Mouse (Mus musculus): ENCODE measurements around the gene Pla2g3. TPM values are rescaled to one million over a fixed set of nuclear protein-coding genes. Genes with fewer than 3 reads are reported as not detected.
A peak's percentile ranks its signal among the peaks of the same experiment; 100 is the strongest.

The Pla2g3 gene
- total RNA-seq, 2 experiments from 2014 or later, result 2.6 to 3.2 TPM

DNA sequence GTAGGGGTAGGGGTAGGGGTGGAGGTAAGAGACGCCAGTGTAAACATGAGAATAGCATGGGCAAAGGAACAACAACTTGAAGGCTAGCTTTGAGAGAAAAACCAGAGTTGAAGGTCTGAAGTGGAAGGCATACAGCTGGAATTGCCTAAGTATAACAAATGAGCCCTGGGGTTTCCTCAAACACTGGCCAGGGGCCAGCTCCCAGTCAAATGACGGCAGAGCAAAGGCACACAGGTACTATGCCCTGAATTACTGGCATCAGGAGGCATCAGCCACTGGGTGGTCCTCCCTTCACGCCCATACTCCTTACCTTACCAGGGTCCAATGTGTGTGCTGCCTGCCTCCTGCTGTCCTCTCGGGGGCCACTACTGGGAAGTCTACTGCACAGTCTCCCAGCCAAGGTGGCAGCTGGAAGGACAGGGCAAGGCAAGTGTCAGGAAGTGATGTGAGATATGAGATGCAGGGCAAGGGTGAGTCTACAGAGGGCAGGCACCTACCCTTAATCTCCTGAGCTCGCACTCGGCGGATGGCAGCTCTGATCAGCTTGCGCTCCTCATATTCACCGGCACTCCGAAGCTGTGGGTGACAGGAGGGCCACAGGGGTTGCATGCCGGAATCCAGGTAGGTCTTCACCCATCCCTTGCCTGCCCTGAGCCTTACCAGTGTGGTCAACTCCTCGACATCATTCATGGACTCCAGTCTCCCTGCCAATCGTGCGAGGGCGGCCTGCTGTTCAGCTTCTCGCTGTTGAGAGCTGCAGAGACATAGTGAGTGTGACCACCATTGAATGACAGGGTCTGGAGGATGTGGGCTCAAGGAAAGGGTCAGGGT lies 44.2 kb downstream of the Pla2g3 start:
- intact Hi-C loops (cut with DNase I), result no loop called here
- DNase-seq (ENCODE audit: low spot score in 2 of 2), result no peak

DNA sequence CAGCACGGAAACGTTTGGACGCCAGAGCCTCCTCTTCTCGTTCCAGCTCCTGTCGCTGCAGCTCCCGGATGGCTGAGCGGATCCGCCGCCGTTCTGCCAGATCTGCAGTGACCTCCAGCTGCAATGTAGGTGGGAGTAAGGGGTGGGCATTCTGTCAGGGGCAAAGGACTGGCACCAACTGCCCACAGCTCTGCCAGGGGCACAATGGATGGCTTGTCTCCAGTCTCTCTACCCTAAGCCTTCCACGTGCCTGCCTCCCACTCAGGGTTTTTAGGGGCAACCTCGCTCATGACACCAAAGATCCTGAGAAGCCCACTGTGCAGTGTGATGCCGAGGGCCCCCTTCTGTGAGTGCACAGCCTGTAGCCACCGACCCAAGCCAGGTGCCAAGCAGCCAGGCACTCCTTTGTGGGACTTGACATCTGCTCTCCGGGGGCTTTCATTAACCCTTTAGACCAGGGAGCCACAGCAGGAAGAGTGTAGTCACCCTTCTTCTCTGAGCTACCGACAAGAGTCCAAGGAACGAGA lies 45.4 kb downstream of the Pla2g3 start:
- intact Hi-C loops (cut with DNase I), result no loop called here
- DNase-seq (ENCODE audit: low spot score in 2 of 2), result no peak

DNA sequence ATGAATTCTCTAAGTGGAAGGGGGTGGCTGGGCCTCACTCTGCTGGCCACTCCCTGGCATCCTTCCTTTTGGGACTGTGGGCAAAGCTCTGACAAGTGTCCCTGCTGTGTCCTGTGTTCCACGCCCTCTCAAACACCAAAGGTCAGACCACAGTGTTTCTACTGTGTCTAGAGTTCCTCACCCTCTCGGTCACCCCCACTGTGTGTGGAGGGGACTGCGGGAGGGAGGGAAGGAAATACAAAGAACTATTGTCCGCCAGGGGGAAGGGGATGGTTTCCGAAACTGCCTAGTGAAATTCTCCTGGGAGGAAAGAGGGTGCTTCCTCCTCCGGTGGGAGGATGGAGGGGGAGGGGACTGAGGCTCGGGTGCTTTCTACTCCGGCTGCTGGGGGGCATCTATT lies 46.9 kb downstream of the Pla2g3 start:
- intact Hi-C loops (cut with DNase I), result loop anchor here (1.0 to 5.0 kb wide), 4 partner anchors 98 to 267 kb away; partner anchors contain the start of gene Morc2a

DNA sequence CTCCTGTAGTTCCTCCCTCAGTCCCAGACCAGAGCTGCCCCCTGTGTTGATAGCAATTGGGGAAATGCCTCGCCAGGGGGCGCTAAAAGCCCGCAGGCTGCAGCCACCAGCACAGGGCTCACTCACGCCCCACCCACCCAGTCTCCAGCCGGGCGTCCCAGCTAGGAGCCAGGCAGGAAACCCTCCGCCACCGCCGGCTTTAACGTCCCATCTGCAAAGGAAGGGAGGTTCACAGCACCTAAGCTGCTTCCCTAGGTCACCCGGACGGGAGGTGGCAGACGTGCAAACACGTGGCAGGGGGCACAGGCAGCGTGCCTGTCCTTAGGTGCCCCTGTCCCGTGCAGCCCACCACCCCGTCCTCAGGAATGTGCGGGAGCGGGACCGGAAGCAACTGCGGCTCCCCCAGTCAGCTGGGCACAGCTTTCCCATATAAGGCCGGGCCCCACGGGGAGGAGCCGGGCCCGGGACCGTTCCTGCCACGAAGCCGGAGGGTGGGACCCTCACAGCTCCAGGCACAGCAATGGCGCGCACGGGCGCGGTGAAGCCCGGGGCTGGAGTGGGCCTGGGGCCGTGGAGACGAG lies 47.4 kb downstream of the Pla2g3 start:
- intact Hi-C loops (cut with DNase I), result loop anchor here (1.0 to 5.0 kb wide), 4 partner anchors 98 to 267 kb away; partner anchors contain the start of gene Morc2a
- DNase-seq (ENCODE audit: low spot score in 2 of 2), result peak; percentile 91 to 93

More for the DNA sequence above, 46.9 kb downstream of the Pla2g3 start:
- DNase-seq (ENCODE audit: low spot score in 2 of 2), result no peak

DNA sequence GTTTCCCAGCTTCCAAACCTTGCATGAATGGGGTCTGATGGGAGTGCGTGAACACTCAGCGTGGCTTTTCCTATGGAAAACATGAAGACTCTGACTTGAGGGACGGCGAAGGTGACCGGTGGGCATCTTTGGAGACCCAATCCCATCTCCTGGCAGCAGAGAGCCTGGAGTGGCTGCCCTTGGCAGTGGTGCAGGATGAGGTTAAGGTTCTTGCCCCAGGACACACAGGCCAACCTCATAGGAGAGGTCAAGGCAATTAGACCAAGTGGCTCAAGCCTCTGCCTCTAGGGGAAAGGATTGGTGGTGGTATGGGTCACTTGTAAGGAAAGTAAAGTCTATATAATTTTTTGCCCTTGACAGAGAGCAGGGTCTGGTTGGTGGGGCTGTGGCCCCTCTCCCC lies 48.0 kb downstream of the Pla2g3 start:
- DNase-seq (ENCODE audit: low spot score in 2 of 2), result no peak
- intact Hi-C loops (cut with DNase I), result loop anchor here (5.0 kb wide), 3 partner anchors 111 to 266 kb away; partner anchors contain the start of gene Morc2a

DNA sequence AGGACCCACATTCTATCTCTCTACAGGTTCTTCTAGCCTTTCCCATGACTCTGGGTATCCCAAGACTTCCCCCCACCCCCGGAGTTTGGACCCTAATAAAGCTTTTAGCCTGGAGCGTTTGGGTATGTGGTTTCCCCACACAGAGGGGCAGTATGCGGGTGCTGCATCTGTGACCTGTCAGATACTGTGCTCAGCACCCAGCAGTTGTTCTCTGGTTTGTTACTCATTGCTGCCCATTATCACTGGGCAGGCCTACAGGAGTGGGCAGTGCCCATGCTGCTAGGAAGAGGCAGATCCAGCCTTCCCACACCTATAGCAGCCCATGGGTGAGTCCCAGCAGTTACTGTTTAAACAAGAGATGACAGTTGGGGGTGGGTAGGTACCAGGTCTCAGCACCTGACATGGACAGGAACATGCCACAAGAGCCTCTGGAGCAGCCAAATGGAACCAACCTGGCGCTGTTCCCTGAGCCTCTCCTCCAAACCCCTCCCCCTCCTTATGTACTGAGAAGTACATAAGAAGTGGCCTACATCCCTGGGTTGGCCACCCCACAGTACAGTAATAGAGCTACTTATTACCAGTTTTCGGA lies 48.8 kb downstream of the Pla2g3 start:
- DNase-seq (ENCODE audit: low spot score in 2 of 2), result no peak
- intact Hi-C loops (cut with DNase I), result loop anchor here (5.0 kb wide), 3 partner anchors 110 to 265 kb away; partner anchors contain the start of gene Morc2a

DNA sequence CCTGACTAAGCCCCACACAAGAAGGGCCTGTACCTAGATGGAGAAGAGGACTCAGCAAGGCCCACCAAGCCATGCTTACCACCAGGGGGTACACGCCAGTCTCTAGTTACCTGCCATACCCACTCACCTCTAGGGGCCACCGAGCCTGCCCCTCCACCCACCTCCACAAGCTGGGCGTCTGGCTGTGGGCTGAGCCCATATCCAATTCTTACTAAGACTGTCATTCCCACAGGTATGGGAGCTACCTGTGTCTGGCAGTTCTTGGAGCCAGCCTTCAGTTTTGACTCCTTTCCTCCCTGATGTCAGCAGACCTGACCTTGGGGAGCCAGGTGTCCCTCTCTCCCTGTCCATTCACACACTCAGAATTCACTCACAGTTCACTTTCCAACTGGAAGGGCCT lies 49.6 kb downstream of the Pla2g3 start:
- intact Hi-C loops (cut with DNase I), result loop anchor here (5.0 kb wide), 3 partner anchors 110 to 265 kb away; partner anchors contain the start of gene Morc2a

DNA sequence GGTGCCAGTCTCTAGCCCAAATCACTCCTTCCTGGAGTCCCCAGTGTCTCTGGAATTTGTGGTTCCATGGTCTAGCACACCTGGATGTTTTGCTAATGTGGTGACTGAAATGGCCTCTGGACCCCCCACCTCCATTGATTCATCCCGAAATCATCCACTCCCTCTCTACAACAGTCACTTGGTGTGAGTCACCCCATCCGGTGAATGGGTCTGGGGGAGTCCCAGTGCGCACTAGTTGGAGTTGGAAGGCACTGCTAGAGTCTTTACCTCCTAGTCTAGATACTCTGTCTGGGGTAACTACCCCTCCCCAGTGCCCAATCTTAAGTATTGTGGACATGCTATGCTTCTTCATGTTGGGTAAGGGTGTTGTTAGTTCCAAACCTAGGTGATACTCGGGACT lies 50.3 kb downstream of the Pla2g3 start:
- intact Hi-C loops (cut with DNase I), result loop anchor here (5.0 kb wide), 3 partner anchors 109 to 264 kb away; partner anchors contain the start of gene Morc2a
- no peak for DNase-seq (ENCODE audit: low spot score in 2 of 2)

More for the DNA sequence above, 49.6 kb downstream of the Pla2g3 start:
- DNase-seq (ENCODE audit: low spot score in 2 of 2), result no peak

DNA sequence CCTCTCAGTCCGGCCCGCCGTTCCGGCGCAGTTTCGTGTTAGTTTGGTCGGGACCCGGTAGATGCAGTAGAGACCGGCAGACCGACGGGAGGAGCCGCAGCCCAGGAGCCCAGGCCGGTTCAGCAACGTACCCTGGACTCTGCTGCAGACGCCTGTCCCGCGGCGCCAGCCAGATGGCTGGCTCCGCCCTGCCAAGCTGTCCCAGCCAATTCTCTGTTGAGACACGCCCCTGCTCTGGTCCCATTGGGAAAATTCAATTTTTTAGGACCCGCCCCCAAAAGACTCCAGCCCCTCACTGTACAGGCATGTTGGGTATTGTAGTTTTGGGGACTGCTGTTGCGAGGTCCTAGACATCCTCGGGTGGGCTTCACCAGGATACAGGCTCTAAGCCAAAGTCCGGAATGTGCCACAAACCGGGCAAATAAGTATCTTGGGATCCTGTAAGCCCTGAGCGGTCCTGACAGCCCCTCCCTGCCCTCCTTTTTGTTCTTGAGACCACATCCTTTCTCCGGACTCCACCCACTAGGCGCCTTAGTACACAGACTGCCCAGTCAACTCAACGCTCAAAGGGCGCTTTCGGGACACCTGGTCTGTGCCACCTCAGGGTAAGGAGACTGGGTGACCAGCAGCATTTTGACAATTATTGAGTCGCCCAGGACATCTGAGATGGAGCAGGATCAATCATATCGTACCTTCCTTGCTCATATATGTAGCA lies 51.2 kb downstream of the Pla2g3 start:
- intact Hi-C loops (cut with DNase I), result loop anchor here (5.0 kb wide), 3 partner anchors 108 to 263 kb away; partner anchors contain the start of gene Morc2a
- peak; percentile 87 to 96 for DNase-seq (ENCODE audit: low spot score in 2 of 2)

DNA sequence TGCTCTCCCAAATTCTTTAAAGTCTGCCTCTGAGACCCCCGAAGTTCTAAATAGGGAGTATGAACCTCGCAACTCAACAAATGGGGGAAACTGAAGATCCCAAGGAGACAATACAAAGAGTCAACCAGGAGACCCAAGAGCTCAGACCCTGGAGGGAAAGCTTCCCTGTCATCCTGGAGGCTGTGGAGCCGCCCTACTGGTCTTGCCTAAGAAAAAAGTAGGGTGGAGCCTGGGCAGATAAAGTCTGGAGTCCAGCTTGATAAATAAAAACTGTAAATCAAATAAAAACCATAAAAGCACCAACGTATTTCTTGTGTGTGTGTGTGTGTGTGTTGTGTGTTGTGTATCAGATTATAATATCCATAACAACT lies 51.7 kb downstream of the Pla2g3 start:
- intact Hi-C loops (cut with DNase I), result loop anchor here (5.0 kb wide), 3 partner anchors 107 to 262 kb away; partner anchors contain the start of gene Morc2a
- DNase-seq (ENCODE audit: low spot score in 2 of 2), result no peak

DNA sequence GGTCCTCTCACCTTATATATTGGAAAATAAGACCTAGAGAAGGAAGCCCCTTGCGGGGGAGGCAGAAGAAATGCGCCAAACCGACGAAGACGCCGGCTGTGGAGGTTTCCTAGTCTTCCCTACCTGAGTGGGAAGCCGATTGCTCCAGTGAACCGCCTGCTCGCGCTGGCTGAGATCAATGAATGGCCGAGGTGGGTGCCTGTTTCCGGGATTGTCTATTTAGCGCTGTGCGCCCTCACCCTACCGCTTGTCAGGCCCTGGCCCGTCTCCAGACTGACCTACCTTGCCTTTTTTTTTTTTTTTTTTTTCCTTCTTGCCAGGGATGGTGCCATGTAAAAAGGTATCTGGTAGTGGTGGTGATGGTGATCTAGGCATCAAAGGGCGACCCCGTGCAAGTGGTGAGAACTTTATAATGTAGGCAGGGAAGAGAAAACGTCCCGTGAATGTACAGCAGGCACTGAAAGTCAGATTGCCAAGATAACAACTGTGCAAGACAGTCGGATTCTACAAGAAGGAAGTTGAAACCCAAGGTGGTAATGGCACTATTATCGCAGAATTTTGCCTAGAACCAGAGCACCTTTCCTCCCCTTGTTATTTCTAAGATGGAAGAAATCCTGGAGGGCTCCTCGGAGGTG lies 52.5 kb downstream of the Pla2g3 start, which contains the start of gene Smtn:
Smtn (minus strand) TSS at position 162 of the 635 bp plus-strand sequence.
- no peak for DNase-seq (ENCODE audit: low spot score in 2 of 2)
- intact Hi-C loops (cut with DNase I), result no loop called here

DNA sequence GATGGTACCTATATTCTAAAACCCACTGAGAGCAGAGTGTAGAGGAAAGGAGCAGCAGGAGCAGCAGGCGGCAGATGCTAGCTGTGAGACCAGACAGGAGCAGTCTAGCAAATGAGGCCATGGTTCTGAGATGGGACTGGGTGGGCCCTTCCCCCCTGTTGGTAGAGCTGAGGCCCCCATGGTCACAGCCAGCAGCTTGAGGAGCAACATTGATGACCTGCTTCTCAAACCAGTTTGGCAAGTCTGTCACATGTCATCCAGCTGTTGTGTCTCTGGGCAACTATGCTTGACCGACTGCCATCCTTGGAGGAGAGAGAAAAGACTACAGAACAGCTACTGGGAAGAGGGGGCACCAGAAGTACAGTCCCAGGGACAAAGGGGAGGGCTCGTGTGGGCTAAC lies 53.8 kb downstream of the Pla2g3 start:
- intact Hi-C loops (cut with DNase I), result no loop called here
- DNase-seq (ENCODE audit: low spot score in 2 of 2), result no peak

DNA sequence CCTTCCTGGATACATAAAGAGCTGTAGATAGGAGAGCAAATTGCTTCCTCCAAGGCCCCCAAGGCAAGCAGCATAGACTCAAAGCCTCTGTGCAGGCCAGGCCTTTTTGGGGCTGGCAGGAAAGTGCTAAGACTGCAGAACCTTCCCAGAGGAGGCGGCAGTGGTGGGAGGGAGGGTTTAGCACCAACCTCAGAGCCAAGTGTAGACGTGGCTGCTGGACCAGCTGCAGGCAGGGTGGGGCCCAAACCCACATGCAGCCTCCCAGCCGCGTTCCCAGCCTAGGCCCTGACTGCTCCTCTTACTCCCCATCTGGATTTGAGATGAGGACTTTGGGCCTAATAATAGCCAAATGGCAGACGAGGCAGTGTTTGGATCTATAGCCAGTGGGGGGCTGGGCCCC lies 54.9 kb downstream of the Pla2g3 start:
- DNase-seq (ENCODE audit: low spot score in 2 of 2), result peak in 1 of 2 experiments; percentile 57
- intact Hi-C loops (cut with DNase I), result no loop called here

DNA sequence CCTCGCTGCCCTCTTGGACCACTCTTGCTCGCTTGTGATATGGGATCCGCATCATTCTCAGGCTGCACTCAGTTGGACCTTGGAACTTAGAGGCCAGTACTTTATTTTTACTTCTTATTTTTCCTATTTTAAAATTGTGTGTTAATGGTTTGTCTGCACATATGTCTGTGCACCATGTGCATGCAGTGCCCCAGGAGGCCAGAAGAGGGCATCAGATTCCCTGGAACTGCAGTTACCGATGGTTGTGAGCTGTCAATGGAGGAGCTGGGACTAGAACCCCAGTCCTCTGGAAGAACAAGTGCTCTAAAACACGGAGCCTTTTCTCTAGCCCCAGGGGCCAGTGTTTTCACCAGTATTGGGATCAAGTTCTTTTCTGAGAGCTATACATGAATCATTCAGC lies 56.3 kb downstream of the Pla2g3 start:
- intact Hi-C loops (cut with DNase I), result no loop called here
- DNase-seq (ENCODE audit: low spot score in 2 of 2), result no peak

DNA sequence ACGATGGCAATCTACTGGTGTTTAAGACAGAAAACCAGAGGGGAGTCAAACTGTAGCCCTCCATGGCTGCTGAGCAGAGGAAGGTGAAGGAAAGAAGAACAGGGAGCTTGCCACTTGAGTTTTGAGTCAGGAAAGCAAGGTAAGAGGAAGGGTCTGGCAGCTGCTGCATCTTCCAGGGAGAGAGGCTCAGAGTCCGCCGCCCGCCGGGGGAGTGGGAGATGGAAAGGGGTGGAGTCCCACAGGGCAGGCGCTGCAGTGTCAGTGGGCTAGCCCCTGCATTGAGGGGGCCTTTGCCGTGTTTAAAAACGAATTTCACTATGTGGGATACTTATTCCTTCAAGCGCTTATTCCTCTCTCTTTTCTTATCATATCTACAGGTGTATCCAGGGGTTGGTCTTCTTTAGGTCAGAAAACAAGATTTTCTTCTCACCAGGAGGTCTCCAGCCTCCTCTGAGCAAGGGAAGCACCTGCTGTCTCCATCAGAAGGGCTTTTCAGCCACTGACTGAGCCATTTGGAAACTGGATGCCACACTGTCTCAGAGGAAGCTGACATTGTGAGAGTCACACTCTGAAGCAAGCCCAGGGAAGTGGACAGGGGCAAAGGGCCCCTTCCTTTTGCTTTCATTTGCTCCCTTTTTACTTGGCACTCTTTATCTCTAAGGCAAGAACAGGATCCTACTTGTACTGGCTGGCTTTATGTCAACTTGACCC lies 57.6 kb downstream of the Pla2g3 start:
- no peak for DNase-seq (ENCODE audit: low spot score in 2 of 2)

DNA sequence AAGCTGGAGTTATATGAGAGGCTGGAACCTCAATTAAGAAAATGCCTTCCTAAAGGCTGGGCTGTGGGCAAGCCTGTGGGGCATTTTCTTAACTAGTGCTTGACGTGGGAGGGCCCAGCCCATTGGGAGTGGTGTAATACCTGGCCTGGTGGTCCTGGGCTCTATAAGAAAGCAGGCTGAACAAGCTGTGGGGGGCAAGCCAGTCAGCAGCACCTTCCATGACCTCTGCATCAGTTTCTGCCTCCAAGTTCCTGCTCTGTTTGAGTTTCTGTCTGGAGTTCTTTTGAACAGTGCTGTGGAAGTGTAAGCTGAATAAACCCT lies 58.1 kb downstream of the Pla2g3 start:
- DNase-seq (ENCODE audit: low spot score in 2 of 2), result no peak
- intact Hi-C loops (cut with DNase I), result no loop called here

More for the DNA sequence above, 57.6 kb downstream of the Pla2g3 start:
- intact Hi-C loops (cut with DNase I), result no loop called here

DNA sequence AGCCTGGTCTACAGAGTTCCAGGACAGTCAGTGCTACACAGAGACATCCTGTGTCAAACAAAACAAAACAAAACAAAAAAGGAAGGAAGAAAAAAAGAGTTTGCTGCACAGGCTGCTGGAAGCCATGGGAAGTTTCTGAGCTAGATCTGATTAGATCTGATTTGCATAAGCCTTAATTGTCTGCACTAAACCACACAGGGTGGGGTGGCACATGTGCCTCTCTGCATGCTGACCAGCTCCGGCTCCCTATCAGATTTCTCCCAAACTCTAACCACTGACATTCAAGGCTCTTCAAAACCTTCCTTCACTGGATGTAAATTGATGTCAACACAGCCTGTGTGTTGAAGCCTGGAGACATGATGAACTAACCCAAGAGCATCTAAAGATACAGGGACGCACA lies 59.0 kb downstream of the Pla2g3 start:
- intact Hi-C loops (cut with DNase I), result no loop called here
- DNase-seq (ENCODE audit: low spot score in 2 of 2), result no peak

DNA sequence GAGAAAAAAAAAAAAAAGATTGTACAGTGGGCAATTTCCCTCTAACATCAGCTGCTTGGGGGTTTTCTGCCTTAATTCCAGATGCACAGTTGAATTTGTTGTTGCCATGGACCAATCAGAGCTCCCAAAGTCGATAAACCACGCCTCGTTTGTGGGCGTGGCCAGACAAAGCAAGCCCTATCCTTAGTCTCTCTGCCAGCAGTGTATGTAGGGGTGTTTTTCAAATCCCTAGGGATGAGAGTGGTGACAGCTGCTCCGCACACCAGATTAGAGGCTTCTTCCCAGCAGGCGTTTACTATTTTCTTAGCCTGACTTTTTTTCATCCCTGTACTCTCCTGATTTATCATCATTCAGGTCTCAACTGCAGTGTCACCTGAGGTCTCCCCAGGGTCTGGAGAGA lies 59.9 kb downstream of the Pla2g3 start:
- peak in 1 of 2 experiments; percentile 34 for DNase-seq (ENCODE audit: low spot score in 2 of 2)
- intact Hi-C loops (cut with DNase I), result no loop called here

All from left cerebral cortex, postnatal 25 days (tissue).